Mouse (Mus musculus): ENCODE measurements around the gene Trappc3l. TPM values are rescaled to one million over a fixed set of nuclear protein-coding genes. Genes with fewer than 3 reads are reported as not detected.

Gene Trappc3l
- polyA plus RNA-seq, 1 experiment from 2014 or later = not detected

GRCm38 (mm10) chr10:34117131-34117530 lies 79.7 kb downstream of the Trappc3l start:
- H3K36me3 ChIP-seq (ENCODE audit: control insufficient read depth, insufficient read depth, low read length) = no peaks in the 10 kb centered on the region
- WGBS = 78% methylated on average over 3 of the region's 3 CpGs

GRCm38 (mm10) chr10:34117770-34118169 lies 80.4 kb downstream of the Trappc3l start:
- no peaks in the 10 kb centered on the region for H3K27me3 ChIP-seq (ENCODE audit: control insufficient read depth, insufficient read depth, low read length)
- H3K9me3 ChIP-seq (ENCODE audit: control insufficient read depth, low read length) = no peaks in the 10 kb centered on the region
- H3K4me1 ChIP-seq (ENCODE audit: control insufficient read depth, insufficient read depth, low read length) = no peaks in the 10 kb centered on the region
- no peak for DNase-seq (ENCODE audit: low spot score, missing footprints)
- no peak overlapping the region for H3K4me3 ChIP-seq (ENCODE audit: low read depth, low read length)
- H3K27ac ChIP-seq (ENCODE audit: low read depth, low read length) = no peak overlapping the region
- no peak overlapping the region for H3K9ac ChIP-seq (ENCODE audit: low read length)
- no peak overlapping the region for H3K4me2 ChIP-seq
- no peaks in the 10 kb centered on the region for H3K36me3 ChIP-seq (ENCODE audit: control insufficient read depth, insufficient read depth, low read length)
- ATAC-seq (ENCODE audit: low FRiP score) = no peak

More at GRCm38 (mm10) chr10:34117131-34117530, 79.7 kb downstream of the Trappc3l start:
- H3K27ac ChIP-seq (ENCODE audit: low read depth, low read length) = no peak overlapping the region
- H3K4me1 ChIP-seq (ENCODE audit: control insufficient read depth, insufficient read depth, low read length) = no peaks in the 10 kb centered on the region
- no peak for ATAC-seq (ENCODE audit: low FRiP score)
- H3K9ac ChIP-seq (ENCODE audit: low read length) = no peak overlapping the region
- H3K9me3 ChIP-seq (ENCODE audit: control insufficient read depth, low read length) = no peaks in the 10 kb centered on the region
- DNase-seq (ENCODE audit: low spot score, missing footprints) = no peak
- H3K4me2 ChIP-seq = no peak overlapping the region
- H3K27me3 ChIP-seq (ENCODE audit: control insufficient read depth, insufficient read depth, low read length) = no peaks in the 10 kb centered on the region
- no peak overlapping the region for H3K4me3 ChIP-seq (ENCODE audit: low read depth, low read length)

- Histone ChIP-seq H3K9me3 (ENCODE audit: control insufficient read depth, low read length) (no peaks in the 10 kb centered on the region), H3K4me1 (ENCODE audit: control insufficient read depth, insufficient read depth, low read length) (no peaks in the 10 kb centered on the region), H3K36me3 (ENCODE audit: control insufficient read depth, insufficient read depth, low read length) (no peaks in the 10 kb centered on the region), H3K4me2 (no peak overlapping the region), H3K4me3 (ENCODE audit: low read depth, low read length) (no peak overlapping the region), H3K9ac (ENCODE audit: low read length) (no peak overlapping the region), H3K27ac (ENCODE audit: low read depth, low read length) (no peak overlapping the region), H3K27me3 (ENCODE audit: control insufficient read depth, insufficient read depth, low read length) (no peaks in the 10 kb centered on the region)
- DNase-seq (ENCODE audit: low spot score, missing footprints) (no peak), ATAC-seq (ENCODE audit: low FRiP score) (no peak)
- WGBS = 92% methylated on average over 2 of the region's 2 CpGs
These were observed 81.0 kb downstream of the Trappc3l start for GRCm38 (mm10) chr10:34118421-34118820.

GRCm38 (mm10) chr10:34127392-34128378 lies 90.3 kb downstream of the Trappc3l start, which contains the start of gene Calhm6:
Calhm6 (minus strand) TSS chr10:34127984.
- Histone ChIP-seq H3K4me3 (ENCODE audit: low read depth, low read length) (peak within 1 kb of the TSS; percentile 43), H3K9me3 (ENCODE audit: control insufficient read depth, low read length) (no peaks in the 10 kb centered on the region), H3K4me2 (peak within 1 kb of the TSS; percentile 65), H3K27ac (ENCODE audit: low read depth, low read length) (no peak within 1 kb of the TSS), H3K27me3 (ENCODE audit: control insufficient read depth, insufficient read depth, low read length) (no peaks in the 10 kb centered on the region; the same call in 1 of the 2 replicates), H3K4me1 (ENCODE audit: control insufficient read depth, insufficient read depth, low read length) (no peaks in the 10 kb centered on the region), H3K9ac (ENCODE audit: low read length) (peak within 1 kb of the TSS; percentile 38), H3K36me3 (ENCODE audit: control insufficient read depth, insufficient read depth, low read length) (no peaks in the 10 kb centered on the region)
- ATAC-seq (ENCODE audit: low FRiP score) (peak; percentile 75), DNase-seq (ENCODE audit: low spot score, missing footprints) (peak; percentile 85)
- WGBS = 16% methylated on average over 44 of the region's 44 CpGs

- Histone ChIP-seq H3K4me3 (ENCODE audit: low read depth, low read length) (no peak overlapping the region), H3K9me3 (ENCODE audit: control insufficient read depth, low read length) (no peaks in the 10 kb centered on the region), H3K4me1 (ENCODE audit: control insufficient read depth, insufficient read depth, low read length) (no peaks in the 10 kb centered on the region), H3K4me2 (no peak overlapping the region), H3K27ac (ENCODE audit: low read depth, low read length) (no peak overlapping the region), H3K9ac (ENCODE audit: low read length) (no peak overlapping the region), H3K36me3 (ENCODE audit: control insufficient read depth, insufficient read depth, low read length) (no peaks in the 10 kb centered on the region), H3K27me3 (ENCODE audit: control insufficient read depth, insufficient read depth, low read length) (no peaks in the 10 kb centered on the region; the same call in 1 of the 2 replicates)
- no peak for DNase-seq (ENCODE audit: low spot score, missing footprints)
- 87% methylated on average over 6 of the region's 6 CpGs for WGBS
- ATAC-seq (ENCODE audit: low FRiP score) = no peak
These were observed 91.0 kb downstream of the Trappc3l start for GRCm38 (mm10) chr10:34128391-34128790.

GRCm38 (mm10) chr10:34131356-34131755 lies 94.0 kb downstream of the Trappc3l start:
- Histone ChIP-seq H3K9me3 (ENCODE audit: control insufficient read depth, low read length) (no peaks in the 10 kb centered on the region), H3K4me1 (ENCODE audit: control insufficient read depth, insufficient read depth, low read length) (no peaks in the 10 kb centered on the region), H3K4me3 (ENCODE audit: low read depth, low read length) (no peak overlapping the region), H3K27ac (ENCODE audit: low read depth, low read length) (no peak overlapping the region), H3K4me2 (no peak overlapping the region), H3K9ac (ENCODE audit: low read length) (no peak overlapping the region), H3K27me3 (ENCODE audit: control insufficient read depth, insufficient read depth, low read length) (no peaks in the 10 kb centered on the region; the same call in 1 of the 2 replicates), H3K36me3 (ENCODE audit: control insufficient read depth, insufficient read depth, low read length) (no peaks in the 10 kb centered on the region)
- ATAC-seq (ENCODE audit: low FRiP score) (no peak), DNase-seq (ENCODE audit: low spot score, missing footprints) (no peak)
- WGBS = 85% methylated on average over 2 of the region's 2 CpGs

GRCm38 (mm10) chr10:34136432-34136831 lies 99.0 kb downstream of the Trappc3l start:
- Histone ChIP-seq H3K27me3 (ENCODE audit: control insufficient read depth, insufficient read depth, low read length) (no peaks in the 10 kb centered on the region), H3K9me3 (ENCODE audit: control insufficient read depth, low read length) (no peaks in the 10 kb centered on the region), H3K4me3 (ENCODE audit: low read depth, low read length) (no peak overlapping the region), H3K4me1 (ENCODE audit: control insufficient read depth, insufficient read depth, low read length) (no peaks in the 10 kb centered on the region), H3K9ac (ENCODE audit: low read length) (no peak overlapping the region), H3K4me2 (no peak overlapping the region), H3K27ac (ENCODE audit: low read depth, low read length) (no peak overlapping the region), H3K36me3 (ENCODE audit: control insufficient read depth, insufficient read depth, low read length) (no peaks in the 10 kb centered on the region)
- no peak for DNase-seq (ENCODE audit: low spot score, missing footprints)
- peak; percentile 35; the same call in 1 of the 2 replicates for ATAC-seq (ENCODE audit: low FRiP score)
- 16% methylated on average over 6 of the region's 6 CpGs for WGBS

GRCm38 (mm10) chr10:34138027-34138426 lies 100.6 kb downstream of the Trappc3l start:
- Histone ChIP-seq H3K9me3 (ENCODE audit: control insufficient read depth, low read length) (no peaks in the 10 kb centered on the region), H3K9ac (ENCODE audit: low read length) (no peak overlapping the region), H3K36me3 (ENCODE audit: control insufficient read depth, insufficient read depth, low read length) (no peaks in the 10 kb centered on the region), H3K27ac (ENCODE audit: low read depth, low read length) (no peak overlapping the region), H3K4me3 (ENCODE audit: low read depth, low read length) (no peak overlapping the region), H3K27me3 (ENCODE audit: control insufficient read depth, insufficient read depth, low read length) (no peaks in the 10 kb centered on the region), H3K4me2 (no peak overlapping the region), H3K4me1 (ENCODE audit: control insufficient read depth, insufficient read depth, low read length) (no peaks in the 10 kb centered on the region)
- WGBS = 68% methylated on average over 6 of the region's 6 CpGs
- ATAC-seq (ENCODE audit: low FRiP score) (no peak), DNase-seq (ENCODE audit: low spot score, missing footprints) (no peak)

- no peaks in the 10 kb centered on the region for H3K36me3 ChIP-seq (ENCODE audit: control insufficient read depth, insufficient read depth, low read length)
- H3K9ac ChIP-seq (ENCODE audit: low read length) = no peak overlapping the region
- no peaks in the 10 kb centered on the region for H3K4me1 ChIP-seq (ENCODE audit: control insufficient read depth, insufficient read depth, low read length)
- H3K27me3 ChIP-seq (ENCODE audit: control insufficient read depth, insufficient read depth, low read length) = no peaks in the 10 kb centered on the region
- DNase-seq (ENCODE audit: low spot score, missing footprints) (no peak), ATAC-seq (ENCODE audit: low FRiP score) (no peak)
- WGBS = 76% methylated on average over 4 of the region's 4 CpGs
- no peak overlapping the region for H3K4me2 ChIP-seq
- H3K27ac ChIP-seq (ENCODE audit: low read depth, low read length) = no peak overlapping the region
- H3K9me3 ChIP-seq (ENCODE audit: control insufficient read depth, low read length) = no peaks in the 10 kb centered on the region
- H3K4me3 ChIP-seq (ENCODE audit: low read depth, low read length) = no peak overlapping the region
These were observed 102.4 kb downstream of the Trappc3l start for GRCm38 (mm10) chr10:34139768-34140167.
